Mouse (Mus musculus) lung, postnatal 25 days (tissue): ENCODE results near the gene Inpp4b.
"Not testable (repeated sequence)": the region's sequence is repeated elsewhere in the genome, so short reads cannot be mapped to it uniquely, and the experiment has no call there.

ENCODE experiments used
- DNase-seq: peaks from one replicate; pipeline ENCODE4 v3.0.0; 2022; ENCODE audit warnings: low spot score

The Inpp4b gene

GRCm38 (mm10) chr8:81779440-81779839 is 437.1 kb downstream of the Inpp4b start:
- no peak for DNase-seq

- DNase-seq, result no peak
Observed at GRCm38 (mm10) chr8:81780166-81780565, 437.8 kb downstream of the Inpp4b start.

- DNase-seq, result no peak
Observed at GRCm38 (mm10) chr8:81780921-81781675, 438.7 kb downstream of the Inpp4b start.

GRCm38 (mm10) chr8:81782781-81783180 is 440.4 kb downstream of the Inpp4b start:
- DNase-seq, result peak; percentile 28

- no peak for DNase-seq
Observed at GRCm38 (mm10) chr8:81784775-81785174, 442.4 kb downstream of the Inpp4b start.

- no peak for DNase-seq
Observed at GRCm38 (mm10) chr8:81788498-81788897, 446.1 kb downstream of the Inpp4b start.

GRCm38 (mm10) chr8:81792649-81793048 is 450.3 kb downstream of the Inpp4b start:
- no peak for DNase-seq

- no peak for DNase-seq
Observed at GRCm38 (mm10) chr8:81798501-81798900, 456.1 kb downstream of the Inpp4b start.

GRCm38 (mm10) chr8:81800792-81801191 is 458.4 kb downstream of the Inpp4b start:
- DNase-seq, result no peak

GRCm38 (mm10) chr8:81806797-81807196 is 464.4 kb downstream of the Inpp4b start:
- peak; percentile 71 for DNase-seq

GRCm38 (mm10) chr8:81807578-81807977 is 465.2 kb downstream of the Inpp4b start:
- DNase-seq, result no peak

- no peak for DNase-seq
Observed at GRCm38 (mm10) chr8:81808406-81808805, 466.1 kb downstream of the Inpp4b start.

- not testable (repeated sequence) for DNase-seq
Observed at GRCm38 (mm10) chr8:81809414-81809813, 467.1 kb downstream of the Inpp4b start.

- DNase-seq, result no peak
Observed at GRCm38 (mm10) chr8:81812051-81812751, 469.8 kb downstream of the Inpp4b start.

- no peak for DNase-seq
Observed at GRCm38 (mm10) chr8:81814742-81815141, 472.4 kb downstream of the Inpp4b start.

- no peak for DNase-seq
Observed at GRCm38 (mm10) chr8:81815551-81815950, 473.2 kb downstream of the Inpp4b start.

GRCm38 (mm10) chr8:81823121-81823520 is 480.8 kb downstream of the Inpp4b start:
- no peak for DNase-seq

GRCm38 (mm10) chr8:81824975-81825374 is 482.6 kb downstream of the Inpp4b start:
- no peak for DNase-seq

- DNase-seq, result no peak
Observed at GRCm38 (mm10) chr8:81826406-81826805, 484.1 kb downstream of the Inpp4b start.

GRCm38 (mm10) chr8:81827306-81827913 is 485.1 kb downstream of the Inpp4b start:
- no peak for DNase-seq

- no peak for DNase-seq
Observed at GRCm38 (mm10) chr8:81831430-81831829, 489.1 kb downstream of the Inpp4b start.

- no peak for DNase-seq
Observed at GRCm38 (mm10) chr8:81833852-81834251, 491.5 kb downstream of the Inpp4b start.

GRCm38 (mm10) chr8:81840512-81840911 is 498.2 kb downstream of the Inpp4b start:
- no peak for DNase-seq
